Mouse (Mus musculus): ENCODE results near the gene Aff1.

DNA sequence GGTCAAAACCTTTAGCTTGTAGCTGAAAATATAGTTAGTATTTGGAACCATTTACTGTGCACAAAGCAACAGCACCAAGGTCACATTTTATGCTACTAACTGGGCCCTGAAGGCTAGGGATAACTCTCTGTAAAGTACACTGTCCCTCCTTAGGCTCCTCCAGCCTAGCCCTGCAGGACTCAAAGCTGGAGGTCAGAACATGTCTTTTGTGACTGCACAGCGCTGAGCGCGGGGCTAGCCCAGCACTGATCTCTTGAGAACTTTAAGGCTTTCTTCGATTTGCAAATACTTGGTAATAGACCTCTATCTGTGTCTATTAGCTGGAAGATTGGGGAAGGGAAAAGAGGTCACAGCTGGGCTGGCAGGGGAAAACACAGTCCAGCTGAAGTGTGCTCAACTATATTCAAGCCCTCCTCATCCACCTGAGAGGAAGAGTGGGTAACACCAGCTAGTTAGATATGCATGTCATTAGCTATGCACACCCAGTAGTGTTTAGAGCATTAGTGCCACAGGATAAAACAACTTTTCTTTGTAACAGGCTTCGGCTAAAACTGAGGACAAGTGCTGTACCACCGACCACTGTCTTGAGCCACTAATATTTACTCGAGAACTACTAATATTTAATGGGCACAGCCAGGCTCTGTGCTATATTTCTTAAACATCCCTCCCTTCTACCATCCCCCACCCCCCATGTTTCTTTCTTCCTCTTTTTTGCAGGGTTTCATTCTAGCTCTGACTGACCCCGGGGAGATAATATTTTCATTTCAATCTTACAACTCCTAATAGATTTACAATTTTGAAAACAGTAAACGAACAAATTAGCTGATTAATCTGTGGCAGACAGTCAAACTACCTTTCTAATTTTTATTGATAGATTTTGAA, 33.3 kb downstream of the Aff1 start:
- no peak for TF ChIP-seq CTCF (IDR thresholded peaks at IDR 0.05; ENCODE audit: insufficient read depth, low read length)
- no peak for TF ChIP-seq POLR2A (IDR thresholded peaks at IDR 0.05; ENCODE audit: borderline replicate concordance, extremely low read depth, low read depth, low read length)

All from lung, adult 2 months (tissue).